Mouse (Mus musculus): Measurements from ENCODE around the gene Ube2j1. TPM values are rescaled to one million over a fixed set of nuclear protein-coding genes. Genes with fewer than 3 reads are reported as not detected.

The Ube2j1 gene
- total and polyA plus RNA-seq, 3 experiments = 64.3 to 122 (median 93.0) TPM

- no peaks in the 10 kb centered on the region for H3K79me2 ChIP-seq (replicated peaks; ENCODE audit: control insufficient read depth, extremely low read depth, insufficient read depth, poor library complexity, severe bottlenecking)
- no peak overlapping the region for H3K9ac ChIP-seq (ENCODE audit: insufficient read depth, low read depth)
- no peak overlapping the region for H3K4me3 ChIP-seq (replicated peaks in 1 of 3; ENCODE audit: low read depth in 2 of 3, low read length in 2 of 3, poor library complexity in 1 of 3)
- in situ Hi-C loops (cut with MboI; ENCODE audit: low pct_ligation_motif_present, low pct_unique_long_range_greater_than_20kb, low sequenced_read_pairs) = loop anchor here (25.0 kb wide), 1 partner anchor 377 kb away; the partner anchor contains the start of genes Casp8ap2 and Gja10
- H3K9me3 ChIP-seq (replicated peaks; ENCODE audit: low read length) = peaks cover 5% of the 10 kb centered on the region
- no peak for DNase-seq (ENCODE audit: extremely low read depth)
- peaks cover 7% of the 10 kb centered on the region for H3K27me3 ChIP-seq (replicated peaks)
- H3K27ac ChIP-seq (ENCODE audit: insufficient read depth, low read depth) = no peak overlapping the region
- dilution Hi-C loops (cut with MboI; ENCODE audit: extremely low pct_ligation_motif_present, extremely low pct_unique_long_range_greater_than_20kb, low sequenced_read_pairs) = no loop called here
- H3K36me3 ChIP-seq (replicated peaks in 1 of 2; ENCODE audit: control insufficient read depth in 1 of 2, insufficient read depth in 1 of 2, low read length in 1 of 2) = no peaks in the 10 kb centered on the region
- H3K4me2 ChIP-seq (ENCODE audit: insufficient read depth, low read depth, poor library complexity, severe bottlenecking) = no peak overlapping the region
- no peaks in the 10 kb centered on the region for H3K4me1 ChIP-seq (ENCODE audit: control insufficient read depth in 1 of 2, insufficient read depth in 2 of 2)
- TF ChIP-seq CHD1 (IDR thresholded peaks at IDR 0.05; ENCODE audit: low read depth, low read length) = no peak
- no peak for TF ChIP-seq SIN3A (IDR thresholded peaks at IDR 0.05; ENCODE audit: low read length)
- TF ChIP-seq KAT2A (IDR thresholded peaks at IDR 0.05; ENCODE audit: insufficient replicate concordance, low read length) = no peak
- TF ChIP-seq POLR2AphosphoS2 (IDR thresholded peaks at IDR 0.05; ENCODE audit: low read depth, low read length) = no peak
- TF ChIP-seq HCFC1 (IDR thresholded peaks at IDR 0.05; ENCODE audit: low read depth, low read length) = no peak
- TF ChIP-seq MYC (IDR thresholded peaks at IDR 0.05; ENCODE audit: low read depth, low read length) = no peak
- TF ChIP-seq SMC3 (IDR thresholded peaks at IDR 0.05; ENCODE audit: low read depth, low read length) = no peak
- no peak for TF ChIP-seq ELF1 (IDR thresholded peaks at IDR 0.05; ENCODE audit: low read depth, low read length)
- no peak for TF ChIP-seq JUND (conservative IDR thresholded peaks at IDR 0.05; ENCODE audit: low read depth, low read length)
- TF ChIP-seq CHD2 (IDR thresholded peaks at IDR 0.05; ENCODE audit: low read length) = no peak
- TF ChIP-seq TCF12 (IDR thresholded peaks at IDR 0.05; ENCODE audit: low read depth, low read length) = no peak
- no peak for TF ChIP-seq USF1 (IDR thresholded peaks at IDR 0.05; ENCODE audit: low read depth, low read length)
- no peak for TF ChIP-seq NRF1 (IDR thresholded peaks at IDR 0.05; ENCODE audit: low read depth, low read length)
- no peak for TF ChIP-seq PAX5 (IDR thresholded peaks at IDR 0.05; ENCODE audit: low read length)
- TF ChIP-seq MAX (IDR thresholded peaks at IDR 0.05; ENCODE audit: low read length) = no peak
- TF ChIP-seq JUN (IDR thresholded peaks at IDR 0.05; ENCODE audit: insufficient read depth, low read depth, low read length) = no peak
- no peak for TF ChIP-seq NELFE (IDR thresholded peaks at IDR 0.05; ENCODE audit: low read depth, low read length)
- TF ChIP-seq POLR2A (IDR thresholded peaks at IDR 0.05; ENCODE audit: low read depth, low read length) = no peak
These were observed 41.9 kb upstream of the Ube2j1 start for GRCm38 (mm10) chr4:32989346-32989745.

DNA sequence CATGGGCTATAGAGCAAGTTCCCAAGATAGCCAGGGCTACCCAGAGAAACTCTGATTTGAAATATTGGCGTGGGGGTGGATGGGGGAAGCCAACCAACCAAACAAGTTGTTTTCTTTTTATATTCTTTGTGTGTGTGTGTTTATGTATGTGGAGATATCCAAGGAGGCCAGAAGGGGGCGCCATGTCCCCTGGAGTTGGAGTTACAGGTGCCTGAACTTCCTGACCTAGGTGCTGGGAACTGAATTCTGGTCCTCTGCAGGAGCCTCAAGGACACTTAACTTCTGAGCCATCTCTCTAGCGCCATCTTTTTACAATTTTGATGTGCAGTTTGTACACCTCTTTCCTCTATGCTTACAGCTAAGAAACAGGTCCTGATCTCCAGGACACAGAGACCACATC lies 37.0 kb upstream of the Ube2j1 start:
- H3K36me3 ChIP-seq (replicated peaks in 1 of 2; ENCODE audit: control insufficient read depth in 1 of 2, insufficient read depth in 1 of 2, low read length in 1 of 2) = no peaks in the 10 kb centered on the region
- H3K79me2 ChIP-seq (replicated peaks; ENCODE audit: control insufficient read depth, extremely low read depth, insufficient read depth, poor library complexity, severe bottlenecking) = no peaks in the 10 kb centered on the region
- H3K4me3 ChIP-seq (replicated peaks in 1 of 3; ENCODE audit: low read depth in 2 of 3, low read length in 2 of 3, poor library complexity in 1 of 3) = no peak overlapping the region
- no peak overlapping the region for H3K4me2 ChIP-seq (ENCODE audit: insufficient read depth, low read depth, poor library complexity, severe bottlenecking)
- H3K27me3 ChIP-seq (replicated peaks) = no peaks in the 10 kb centered on the region
- H3K4me1 ChIP-seq (ENCODE audit: control insufficient read depth in 1 of 2, insufficient read depth in 2 of 2) = peaks cover 0 to 5% of the 10 kb centered on the region in 2 experiments; a peak in 1 of 4 replicates
- no peak for DNase-seq (ENCODE audit: extremely low read depth)
- no peak overlapping the region for H3K27ac ChIP-seq (ENCODE audit: insufficient read depth, low read depth)
- TF ChIP-seq MAZ (IDR thresholded peaks at IDR 0.05; ENCODE audit: low read depth, low read length) = no peak
- peak; percentile 7 to 15; a peak in 1 of 4 replicates for TF ChIP-seq CTCF (conservative IDR thresholded peaks at IDR 0.05 in 1 of 2, IDR thresholded peaks at IDR 0.05 in 1 of 2; ENCODE audit: low read depth in 2 of 2, low read length in 2 of 2)
- TF ChIP-seq KAT2A (IDR thresholded peaks at IDR 0.05; ENCODE audit: insufficient replicate concordance, low read length) = no peak
- no peak for TF ChIP-seq USF2 (conservative IDR thresholded peaks at IDR 0.05; ENCODE audit: low read depth, low read length)
- TF ChIP-seq HCFC1 (IDR thresholded peaks at IDR 0.05; ENCODE audit: low read depth, low read length) = no peak
- no peak for TF ChIP-seq NELFE (IDR thresholded peaks at IDR 0.05; ENCODE audit: low read depth, low read length)
- TF ChIP-seq ELF1 (IDR thresholded peaks at IDR 0.05; ENCODE audit: low read depth, low read length) = no peak
- in situ Hi-C loops (cut with MboI; ENCODE audit: low pct_ligation_motif_present, low pct_unique_long_range_greater_than_20kb, low sequenced_read_pairs) (loop anchor here (25.0 kb wide), 1 partner anchor 382 kb away; the partner anchor contains the start of genes Casp8ap2 and Gja10), dilution Hi-C loops (cut with MboI; ENCODE audit: extremely low pct_ligation_motif_present, extremely low pct_unique_long_range_greater_than_20kb, low sequenced_read_pairs) (no loop called here)
- peaks cover 5% of the 10 kb centered on the region for H3K9me3 ChIP-seq (replicated peaks; ENCODE audit: low read length)
- H3K9ac ChIP-seq (ENCODE audit: insufficient read depth, low read depth) = no peak overlapping the region

All from CH12.LX (cell line).